Mouse (Mus musculus) limb, embryonic 13.5 days (tissue): ENCODE measurements around the gene Ier5. TPM values are rescaled to one million over a fixed set of nuclear protein-coding genes. Genes with fewer than 3 reads are reported as not detected.

Experiments
- ATAC-seq: fragments of 200-750 bp; cut with Nextera tagmentation; 2 replicates; pipeline ENCODE4 v1.8.0; 2017; ENCODE audit warnings: low read depth, moderate number of reproducible peaks, moderate TSS enrichment; ENCODE audit not compliant: low FRiP score
- H3K27ac ChIP-seq: fragments of 300-500 bp; sonication (generic); 2 replicates; pipeline ENCODE4 v1.5.1; 2015; ENCODE audit warnings: inconsistent platforms, mild to moderate bottlenecking, moderate library complexity
- H3K27me3 ChIP-seq: fragments of 300-500 bp; sonication (generic); 2 replicates; pipeline ENCODE4 v1.6.1; 2015; ENCODE audit warnings: mild to moderate bottlenecking, inconsistent platforms
- H3K36me3 ChIP-seq: fragments of 300-500 bp; sonication (generic); 2 replicates; pipeline ENCODE4 v1.6.1; 2015; ENCODE audit warnings: inconsistent platforms, mild to moderate bottlenecking, moderate library complexity
- H3K4me1 ChIP-seq: fragments of 300-500 bp; sonication (generic); 2 replicates; pipeline ENCODE4 v1.6.1; 2015; ENCODE audit warnings: inconsistent platforms
- H3K4me2 ChIP-seq: fragments of 300-500 bp; sonication (generic); replicated peaks from 2 replicates; pipeline ENCODE4 v1.6.1; 2015; ENCODE audit warnings: inconsistent platforms, mild to moderate bottlenecking, moderate library complexity
- H3K4me3 ChIP-seq: fragments of 300-500 bp; sonication (generic); 2 replicates; pipeline ENCODE4 v1.5.1; 2015; ENCODE audit warnings: moderate library complexity, mild to moderate bottlenecking, inconsistent platforms
- H3K9ac ChIP-seq: fragments of 300-500 bp; sonication (generic); 2 replicates; pipeline ENCODE4 v1.6.1; 2015; ENCODE audit warnings: mild to moderate bottlenecking, inconsistent platforms
- H3K9me3 ChIP-seq: fragments of 300-500 bp; sonication (generic); 2 replicates; pipeline ENCODE4 v1.6.1; 2016; ENCODE audit warnings: inconsistent platforms
- WGBS: fragments of 180-500 bp; shearing (Covaris S2); methylation state at CpG from one replicate; pipeline ENCODE4 v1.1.7; 2015; 5-methylcytosine and 5-hydroxymethylcytosine counted together
- polyA plus RNA-seq: library from polyadenylated mRNA; unstranded; fragments of >200 nt; fragmentation: Nextera tagmentation; extraction: Ambion mirVana; gene quantifications from 2 replicates; pipeline ENCODE4 v1.2.1, GENCODE M21; 2015

The Ier5 gene
- polyA plus RNA-seq, 1 experiment from 2014 or later, result 5.8 TPM

DNA sequence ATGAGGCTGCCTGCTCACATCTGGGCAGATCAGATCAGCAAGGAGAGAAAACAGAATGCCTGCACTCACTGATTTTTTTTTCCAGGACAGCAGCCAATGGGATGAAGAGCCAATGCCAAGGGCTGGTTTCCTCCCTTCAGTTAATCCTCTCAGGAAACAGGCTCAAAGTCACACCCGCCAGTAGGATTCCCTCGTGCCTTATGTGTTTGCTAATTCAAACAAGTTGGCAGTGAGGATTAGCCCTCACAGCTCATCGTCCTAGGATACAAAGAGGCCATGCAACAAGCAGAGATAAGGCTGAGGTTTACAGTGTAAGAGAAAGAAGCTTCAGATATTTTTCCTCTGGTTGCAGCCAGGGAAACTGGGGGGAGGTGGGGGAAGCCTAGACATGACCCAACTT lies 14.5 kb upstream of the Ier5 start:
- no peak for ATAC-seq
- Histone ChIP-seq H3K4me1 (peaks cover 11% of the 10 kb centered on the region), H3K9me3 (no peaks in the 10 kb centered on the region), H3K4me2 (no peak overlapping the region), H3K27ac (no peak overlapping the region), H3K9ac (no peak overlapping the region), H3K27me3 (no peaks in the 10 kb centered on the region), H3K4me3 (no peak overlapping the region), H3K36me3 (no peaks in the 10 kb centered on the region)
- 27% methylated on average over 3 of the region's 3 CpGs for WGBS

DNA sequence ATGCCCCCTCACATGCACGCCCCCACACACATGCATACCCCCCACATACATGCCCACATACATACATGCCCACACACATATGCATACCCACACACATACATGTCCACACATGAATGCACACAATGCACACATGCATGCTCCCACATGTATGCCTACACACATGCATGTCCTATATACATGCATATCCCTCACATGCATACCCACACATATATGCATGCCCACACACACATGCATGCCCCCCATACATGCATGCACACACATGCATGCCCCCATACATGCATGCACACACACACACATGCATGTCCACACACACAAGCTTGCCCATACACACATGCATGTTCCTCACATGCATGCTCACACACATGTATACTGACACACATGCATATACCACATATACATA lies 13.4 kb upstream of the Ier5 start:
- Histone ChIP-seq H3K4me2 (no peak overlapping the region), H3K27me3 (no peaks in the 10 kb centered on the region), H3K27ac (no peak overlapping the region), H3K9me3 (no peaks in the 10 kb centered on the region), H3K4me3 (no peak overlapping the region), H3K36me3 (no peaks in the 10 kb centered on the region), H3K9ac (no peak overlapping the region), H3K4me1 (peaks cover 19% of the 10 kb centered on the region)
- no peak for ATAC-seq
- 92% methylated on average over 1 of the region's 1 CpGs for WGBS

GRCm38 (mm10) chr1:155112118-155112517 lies 12.7 kb upstream of the Ier5 start:
- no peak overlapping the region for H3K4me2 ChIP-seq
- H3K27me3 ChIP-seq, result no peaks in the 10 kb centered on the region
- no peak overlapping the region for H3K4me3 ChIP-seq
- no peak overlapping the region for H3K9ac ChIP-seq
- ATAC-seq, result no peak
- no peak overlapping the region for H3K27ac ChIP-seq
- no peaks in the 10 kb centered on the region for H3K9me3 ChIP-seq
- H3K4me1 ChIP-seq, result peaks cover 21% of the 10 kb centered on the region
- no peaks in the 10 kb centered on the region for H3K36me3 ChIP-seq
- WGBS, result 40% methylated on average over 4 of the region's 4 CpGs

DNA sequence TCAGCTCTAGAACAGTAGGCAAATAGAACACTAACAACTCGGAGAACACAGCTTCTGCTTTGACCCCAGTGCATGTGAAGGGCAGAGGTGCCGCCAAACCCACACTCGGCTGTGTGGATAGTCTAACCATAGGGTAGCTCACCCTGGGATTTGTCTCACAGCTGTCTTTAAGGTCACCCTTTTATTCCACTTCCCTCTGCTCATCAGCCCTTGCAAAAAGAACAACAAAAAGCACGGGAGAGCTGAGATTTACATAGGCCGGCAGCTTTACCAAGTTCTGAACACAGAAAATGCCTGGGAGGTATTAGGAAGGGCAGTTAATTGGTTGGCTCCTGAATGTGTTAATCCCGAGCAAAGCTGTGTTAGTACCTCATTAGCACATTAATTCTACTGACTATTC lies 12.1 kb upstream of the Ier5 start:
- H3K4me1 ChIP-seq, result peaks cover 21% of the 10 kb centered on the region
- no peaks in the 10 kb centered on the region for H3K27me3 ChIP-seq
- ATAC-seq, result no peak
- H3K9ac ChIP-seq, result no peak overlapping the region
- 33% methylated on average over 6 of the region's 6 CpGs for WGBS
- no peaks in the 10 kb centered on the region for H3K36me3 ChIP-seq
- H3K4me2 ChIP-seq, result no peak overlapping the region
- H3K27ac ChIP-seq, result no peak overlapping the region
- no peak overlapping the region for H3K4me3 ChIP-seq
- no peaks in the 10 kb centered on the region for H3K9me3 ChIP-seq

DNA sequence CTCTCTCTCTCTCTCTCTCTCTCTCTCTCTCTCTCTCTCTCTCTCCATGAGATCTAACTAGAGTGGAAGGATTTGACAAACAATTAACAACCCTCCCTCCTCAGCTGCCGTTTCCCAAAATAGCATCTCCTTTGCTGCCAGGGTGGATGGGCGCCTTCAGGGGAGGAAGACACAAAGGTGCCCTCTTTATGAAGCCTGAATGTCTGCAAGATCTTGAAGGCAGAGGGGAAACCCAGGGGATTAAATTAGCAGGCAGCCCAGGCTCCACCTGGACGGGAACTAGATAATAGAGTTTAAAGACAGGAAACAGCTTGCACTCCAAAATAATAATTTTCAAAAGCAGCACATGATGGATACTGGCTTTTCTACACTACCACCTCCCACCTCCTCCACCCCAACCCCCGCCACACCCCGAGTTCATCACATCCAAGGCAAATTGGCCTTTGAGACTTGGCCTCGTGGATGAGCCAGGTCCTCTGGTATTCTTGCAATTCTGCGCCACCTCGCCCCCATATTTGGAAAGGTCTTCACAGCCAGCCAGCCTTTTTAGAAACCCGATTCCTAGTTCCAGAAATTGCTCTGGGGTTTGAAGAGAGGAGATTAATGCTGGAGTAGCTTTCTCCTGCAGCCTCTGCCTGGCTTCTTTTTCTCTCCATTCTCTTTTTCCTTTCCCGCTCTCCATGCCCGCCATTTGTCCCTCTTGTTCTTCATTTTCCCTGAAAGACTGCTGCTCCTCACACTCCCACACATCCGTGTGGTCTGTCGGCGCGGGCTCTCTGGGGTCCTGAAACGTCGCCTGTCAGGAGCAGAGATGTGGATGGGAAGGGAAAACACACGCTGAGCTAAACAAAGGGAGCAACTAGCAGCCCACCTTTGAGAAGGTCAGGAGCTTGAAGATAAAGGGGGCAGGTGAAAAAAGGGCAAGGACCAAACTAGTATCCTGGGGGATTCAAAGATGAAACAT lies 10.2 kb upstream of the Ier5 start:
- 20% methylated on average over 18 of the region's 18 CpGs for WGBS
- Histone ChIP-seq H3K36me3 (no peaks in the 10 kb centered on the region), H3K4me1 (peaks cover 21% of the 10 kb centered on the region), H3K4me3 (0 out of 2 replicates have a peak overlapping the region, but pooled peaks have one; percentile 5), H3K27me3 (no peaks in the 10 kb centered on the region), H3K4me2 (peak overlapping the region; percentile 42), H3K27ac (no peak overlapping the region), H3K9ac (peak overlapping the region; percentile 45; the same call in 1 of the 2 replicates), H3K9me3 (no peaks in the 10 kb centered on the region)
- no peak for ATAC-seq

- Histone ChIP-seq H3K36me3 (no peaks in the 10 kb centered on the region), H3K4me2 (no peak overlapping the region), H3K4me1 (peaks cover 21% of the 10 kb centered on the region), H3K27ac (no peak overlapping the region), H3K9ac (no peak overlapping the region), H3K27me3 (no peaks in the 10 kb centered on the region), H3K9me3 (no peaks in the 10 kb centered on the region), H3K4me3 (no peak overlapping the region)
- WGBS, result 47% methylated on average over 3 of the region's 4 CpGs
- no peak for ATAC-seq
These were observed 9.0 kb upstream of the Ier5 start for GRCm38 (mm10) chr1:155108412-155108811.

- no peaks in the 10 kb centered on the region for H3K9me3 ChIP-seq
- no peaks in the 10 kb centered on the region for H3K36me3 ChIP-seq
- H3K4me3 ChIP-seq, result no peak overlapping the region
- 47% methylated on average over 5 of the region's 5 CpGs for WGBS
- no peak overlapping the region for H3K4me2 ChIP-seq
- no peak overlapping the region for H3K27ac ChIP-seq
- no peaks in the 10 kb centered on the region for H3K27me3 ChIP-seq
- H3K9ac ChIP-seq, result no peak overlapping the region
- no peak for ATAC-seq
- H3K4me1 ChIP-seq, result peaks cover 21% of the 10 kb centered on the region
These were observed 8.4 kb upstream of the Ier5 start for GRCm38 (mm10) chr1:155107843-155108242.

DNA sequence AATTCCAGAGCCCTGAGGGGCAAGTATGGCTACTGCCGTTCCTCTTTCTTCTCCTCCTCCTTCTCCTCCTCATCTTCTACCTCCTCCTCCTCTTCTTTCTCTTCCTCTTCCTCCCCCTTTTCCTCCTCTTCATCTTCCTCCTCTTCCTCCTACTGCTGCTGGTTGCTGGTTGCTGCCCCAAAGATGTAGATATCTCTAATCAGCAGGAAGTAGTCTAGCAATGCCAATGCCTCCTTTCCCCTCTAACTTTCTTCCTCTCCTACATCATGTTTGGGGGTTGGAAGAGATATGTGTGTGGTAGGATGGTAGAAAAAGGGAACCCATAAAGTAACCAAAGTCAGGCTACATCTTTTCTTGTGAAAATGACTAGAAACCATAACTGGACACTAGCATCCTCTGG lies 6.9 kb upstream of the Ier5 start:
- Histone ChIP-seq H3K4me1 (peaks cover 21% of the 10 kb centered on the region), H3K9ac (no peak overlapping the region), H3K27ac (no peak overlapping the region), H3K27me3 (no peaks in the 10 kb centered on the region), H3K36me3 (no peaks in the 10 kb centered on the region), H3K4me3 (no peak overlapping the region), H3K9me3 (no peaks in the 10 kb centered on the region), H3K4me2 (no peak overlapping the region)
- ATAC-seq, result no peak
- WGBS, result 76% methylated on average over 1 of the region's 1 CpGs

- no peak for ATAC-seq
- no peak overlapping the region for H3K4me2 ChIP-seq
- 84% methylated on average over 5 of the region's 5 CpGs for WGBS
- H3K36me3 ChIP-seq, result no peaks in the 10 kb centered on the region
- H3K27ac ChIP-seq, result no peak overlapping the region
- no peaks in the 10 kb centered on the region for H3K27me3 ChIP-seq
- H3K4me1 ChIP-seq, result peaks cover 15% of the 10 kb centered on the region
- H3K9me3 ChIP-seq, result no peaks in the 10 kb centered on the region
- no peak overlapping the region for H3K9ac ChIP-seq
- no peak overlapping the region for H3K4me3 ChIP-seq
These were observed 4.6 kb upstream of the Ier5 start for GRCm38 (mm10) chr1:155103991-155104390.

- WGBS, result 70% methylated on average over 4 of the region's 4 CpGs
- no peak overlapping the region for H3K4me3 ChIP-seq
- no peak overlapping the region for H3K9ac ChIP-seq
These were observed 3.2 kb upstream of the Ier5 start for GRCm38 (mm10) chr1:155102631-155103030.

GRCm38 (mm10) chr1:155098486-155099279 lies 753 bp downstream of the Ier5 start:
- peak overlapping the region; percentile 99 for H3K9ac ChIP-seq

More at GRCm38 (mm10) chr1:155102631-155103030, 3.2 kb upstream of the Ier5 start:
- ATAC-seq, result no peak
- H3K4me1 ChIP-seq, result peaks cover 5% of the 10 kb centered on the region; the same call in 1 of the 2 replicates
- H3K27me3 ChIP-seq, result no peaks in the 10 kb centered on the region
- H3K27ac ChIP-seq, result no peak overlapping the region
- no peak overlapping the region for H3K4me2 ChIP-seq
- no peaks in the 10 kb centered on the region for H3K36me3 ChIP-seq
- no peaks in the 10 kb centered on the region for H3K9me3 ChIP-seq

DNA sequence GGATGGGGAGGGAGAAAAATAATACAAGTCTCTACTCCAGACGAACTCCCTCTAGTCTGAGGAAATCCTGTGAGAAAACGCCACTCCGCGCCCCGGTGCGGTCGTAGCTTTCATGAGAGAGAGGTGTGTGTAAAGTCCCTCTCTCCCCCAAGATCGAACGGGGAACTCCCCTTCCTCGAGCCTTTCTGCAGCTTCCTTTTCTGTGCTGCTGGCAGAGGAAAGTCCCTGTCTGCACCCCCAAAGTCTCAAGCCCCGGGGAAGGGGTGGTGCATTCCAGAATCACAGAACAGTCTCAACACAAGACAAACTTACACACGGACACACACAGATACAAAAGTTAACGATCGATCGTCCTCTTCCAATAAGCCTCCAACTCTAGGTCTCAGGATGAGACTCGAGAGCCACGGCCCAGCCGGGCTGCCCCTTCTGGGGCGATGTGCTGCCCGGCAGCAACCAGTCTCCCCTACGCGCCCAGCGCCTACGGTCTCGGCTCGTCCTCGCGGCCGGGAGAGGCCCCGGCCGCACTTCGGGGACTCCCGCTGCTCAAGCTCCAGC lies 1.4 kb downstream of the Ier5 start:
- H3K4me1 ChIP-seq, result peaks cover 41% of the 10 kb centered on the region
- H3K27ac ChIP-seq, result peak overlapping the region; percentile 73
- H3K9ac ChIP-seq, result peak overlapping the region; percentile 99
- WGBS, result under 1% methylated on average over 33 of the region's 33 CpGs
- peak overlapping the region; percentile 72 for H3K4me2 ChIP-seq
- ATAC-seq, result no peak; the same call in 1 of the 2 replicates
- peaks cover 8% of the 10 kb centered on the region for H3K36me3 ChIP-seq
- no peaks in the 10 kb centered on the region for H3K9me3 ChIP-seq
- no peaks in the 10 kb centered on the region for H3K27me3 ChIP-seq
- peak overlapping the region; percentile 98 for H3K4me3 ChIP-seq

More at GRCm38 (mm10) chr1:155098486-155099279, 753 bp downstream of the Ier5 start:
- Histone ChIP-seq H3K9me3 (no peaks in the 10 kb centered on the region), H3K27ac (peak overlapping the region; percentile 73), H3K36me3 (peaks cover 8% of the 10 kb centered on the region), H3K4me1 (peaks cover 34% of the 10 kb centered on the region), H3K27me3 (no peaks in the 10 kb centered on the region), H3K4me3 (peak overlapping the region; percentile 98), H3K4me2 (peak overlapping the region; percentile 72)
- under 1% methylated on average over 71 of the region's 93 CpGs for WGBS
- peak; percentile 33 for ATAC-seq
